Mouse (Mus musculus) v-Abl transformed pro-B cells (cell line): ENCODE data around the gene Idi1.

Experiments used
- in situ Hi-C, 2 experiments: fragments of 400-800 bp; cut with MboI; formaldehyde crosslinking; loops; one replicate each; pipeline ENCODE4 v1.15.1; 2025; ENCODE audit not compliant: unreplicated experiment in 2 of 2

The Idi1 gene

GRCm38 (mm10) chr13:8885445-8886184 lies at the start of gene Idi1:
Gene Idi1 (plus strand): TSS chr13:8885501.
- in situ Hi-C loops: loop anchor here in 1 of 2 experiments (10.0 kb wide), 2 partner anchors 89 to 749 kb away; no protein-coding TSS in a partner anchor

- in situ Hi-C loops: loop anchor here in 1 of 2 experiments (25.0 kb wide), 1 partner anchor 999 kb away; no protein-coding TSS in a partner anchor
Observed at GRCm38 (mm10) chr13:8838394-8838793, 46.9 kb upstream of the Idi1 start.

- in situ Hi-C loops: loop anchor here in 1 of 2 experiments (25.0 kb wide), 1 partner anchor 998 kb away; no protein-coding TSS in a partner anchor
Observed at GRCm38 (mm10) chr13:8839111-8839510, 46.2 kb upstream of the Idi1 start.

- in situ Hi-C loops: loop anchor here (10.0 to 25.0 kb wide), 2 partner anchors 135 to 997 kb away; no protein-coding TSS in a partner anchor
Observed at GRCm38 (mm10) chr13:8839937-8840336, 45.4 kb upstream of the Idi1 start.

GRCm38 (mm10) chr13:8840941-8841340 lies 44.4 kb upstream of the Idi1 start:
- in situ Hi-C loops: loop anchor here (10.0 to 25.0 kb wide), 2 partner anchors 134 to 996 kb away; no protein-coding TSS in a partner anchor

- in situ Hi-C loops: loop anchor here (10.0 to 25.0 kb wide), 2 partner anchors 133 to 995 kb away; no protein-coding TSS in a partner anchor
Observed at GRCm38 (mm10) chr13:8841846-8842245, 43.5 kb upstream of the Idi1 start.

GRCm38 (mm10) chr13:8842273-8842672 lies 43.0 kb upstream of the Idi1 start:
- in situ Hi-C loops: loop anchor here (10.0 to 25.0 kb wide), 2 partner anchors 133 to 995 kb away; no protein-coding TSS in a partner anchor

GRCm38 (mm10) chr13:8847702-8848101 lies 37.6 kb upstream of the Idi1 start:
- in situ Hi-C loops: loop anchor here (10.0 to 25.0 kb wide), 2 partner anchors 127 to 990 kb away; no protein-coding TSS in a partner anchor

- in situ Hi-C loops: loop anchor here (10.0 to 25.0 kb wide), 2 partner anchors 125 to 988 kb away; no protein-coding TSS in a partner anchor
Observed at GRCm38 (mm10) chr13:8849311-8849710, 36.0 kb upstream of the Idi1 start.

- in situ Hi-C loops: loop anchor here in 1 of 2 experiments (25.0 kb wide), 1 partner anchor 309 kb away; no protein-coding TSS in a partner anchor
Observed at GRCm38 (mm10) chr13:8853424-8853823, 31.9 kb upstream of the Idi1 start.

- in situ Hi-C loops: loop anchor here in 1 of 2 experiments (25.0 kb wide), 1 partner anchor 308 kb away; no protein-coding TSS in a partner anchor
Observed at GRCm38 (mm10) chr13:8854769-8855168, 30.5 kb upstream of the Idi1 start.

- in situ Hi-C loops: loop anchor here in 1 of 2 experiments (25.0 kb wide), 1 partner anchor 304 kb away; no protein-coding TSS in a partner anchor
Observed at GRCm38 (mm10) chr13:8858453-8858852, 26.8 kb upstream of the Idi1 start.

- in situ Hi-C loops: loop anchor here in 1 of 2 experiments (25.0 kb wide), 1 partner anchor 301 kb away; no protein-coding TSS in a partner anchor
Observed at GRCm38 (mm10) chr13:8860861-8861260, 24.4 kb upstream of the Idi1 start.

- in situ Hi-C loops: loop anchor here in 1 of 2 experiments (25.0 kb wide), 1 partner anchor 297 kb away; no protein-coding TSS in a partner anchor
Observed at GRCm38 (mm10) chr13:8864990-8865389, 20.3 kb upstream of the Idi1 start.

- in situ Hi-C loops: loop anchor here in 1 of 2 experiments (25.0 kb wide), 1 partner anchor 296 kb away; no protein-coding TSS in a partner anchor
Observed at GRCm38 (mm10) chr13:8866612-8867011, 18.7 kb upstream of the Idi1 start.

- in situ Hi-C loops: loop anchor here (10.0 to 25.0 kb wide), 3 partner anchors 125 to 293 kb away; partner anchors contain the start of genes Gtpbp4 (in 1 of the 2) and Larp4b (in 1 of the 2)
Observed at GRCm38 (mm10) chr13:8869578-8870157, 15.6 kb upstream of the Idi1 start.

GRCm38 (mm10) chr13:8870160-8870509 lies 15.2 kb upstream of the Idi1 start:
- in situ Hi-C loops: loop anchor here (10.0 to 25.0 kb wide), 3 partner anchors 125 to 292 kb away; partner anchors contain the start of genes Gtpbp4 (in 1 of the 2) and Larp4b (in 1 of the 2)

- in situ Hi-C loops: loop anchor here (10.0 to 25.0 kb wide), 3 partner anchors 124 to 292 kb away; partner anchors contain the start of genes Gtpbp4 (in 1 of the 2) and Larp4b (in 1 of the 2)
Observed at GRCm38 (mm10) chr13:8870510-8871313, 14.6 kb upstream of the Idi1 start.

- in situ Hi-C loops: loop anchor here (10.0 to 25.0 kb wide), 3 partner anchors 123 to 291 kb away; partner anchors contain the start of genes Gtpbp4 (in 1 of the 2) and Larp4b (in 1 of the 2)
Observed at GRCm38 (mm10) chr13:8871314-8871962, 13.9 kb upstream of the Idi1 start, which contains the start of gene Wdr37. Gene Wdr37 (minus strand): TSS chr13:8871909.
